Comparison of ENCODE assay signal across 18 mouse cellular contexts in genomic region chr7:37911802-37912122, GRCm38 (mm10).
DNase-seq lines count a peak whose midpoint lies in the region; ATAC-seq lines count a peak whose summit lies in the region.
"Had no signal": no experiment of that assay in that cellular context is flagged by ENCODE, and none has a peak within 500 bp of the region (broad histone marks: within the 10 kb centered on the region; RNA-seq: fewer than 3 reads in every experiment).

No protein-coding gene starts in this region.

- no peak overlapping the region for H3K4me3 ChIP-seq in kidney, embryonic 15.5 days (replicated peaks)
- H3K4me3 ChIP-seq: layer of hippocampus, adult 2 months; liver, embryonic 12.5 days had no signal

- peaks cover 11% of the 10 kb centered on the region for H3K4me1 ChIP-seq in kidney, embryonic 15.5 days
- H3K4me1 ChIP-seq: liver, embryonic 12.5 days had no signal

- peak; percentile 36 for DNase-seq in embryo, embryonic 10.5 days (ENCODE audit: low spot score)
- no peak for DNase-seq in embryo, embryonic 10 days (ENCODE audit: low spot score)
- DNase-seq in kidney, postnatal 25 days = no peak
- DNase-seq in retina, postnatal 1 day = peak; percentile 30
- no peak for DNase-seq in retina, embryonic 14.5 days (ENCODE audit: low spot score)
- DNase-seq in urinary bladder, postnatal 36 days (ENCODE audit: low spot score in 2 of 2) = no peak
- DNase-seq: cerebellum, adult 11-12 months; gastrocnemius, postnatal 14 days; heart, postnatal 4 days; lung, postnatal 4 days; right cerebral cortex, postnatal 25 days; thymus, postnatal 14 days had no signal

- H3K27ac ChIP-seq in kidney, embryonic 15.5 days = peak overlapping the region; percentile 32; the same call in 1 of the 2 replicates
- H3K27ac ChIP-seq: layer of hippocampus, adult 2 months; liver, embryonic 12.5 days had no signal

- WGBS in kidney, embryonic 15.5 days = 19% methylated on average over 3 of the region's 3 CpGs

- no peak overlapping the region for H3K9ac ChIP-seq in kidney, embryonic 15.5 days
- H3K9ac ChIP-seq: liver, embryonic 12.5 days had no signal

- H3K36me3 ChIP-seq in kidney, embryonic 15.5 days = no peaks in the 10 kb centered on the region
- H3K36me3 ChIP-seq: liver, embryonic 12.5 days had no signal

- no peak overlapping the region for H3K4me2 ChIP-seq in kidney, embryonic 15.5 days
- H3K4me2 ChIP-seq: heart, embryonic 11.5 days; liver, embryonic 12.5 days had no signal

- ATAC-seq in kidney, embryonic 15.5 days (replicated peaks; ENCODE audit: low FRiP score) = peak; percentile 49; the same call in 1 of the 2 replicates
- no peak for ATAC-seq in monocyte, adult 5-6 weeks (replicated peaks; ENCODE audit: insufficient number of reproducible peaks, low FRiP score, low TSS enrichment, poor library complexity, severe bottlenecking)
- ATAC-seq: intestine, postnatal 0 days; liver, embryonic 12.5 days had no signal

- no peaks in the 10 kb centered on the region for H3K27me3 ChIP-seq in kidney, embryonic 15.5 days
- H3K27me3 ChIP-seq: liver, embryonic 12.5 days had no signal

- H3K9me3 ChIP-seq in kidney, embryonic 15.5 days (replicated peaks) = no peaks in the 10 kb centered on the region
- H3K9me3 ChIP-seq: liver, embryonic 12.5 days had no signal

Comparison
In these comparisons a context has a peak if more than half of its experiments do, and no peak if none do; other contexts are left out.
1. DNase-seq: peak in embryo, embryonic 10.5 days (single experiment) and retina, postnatal 1 day (single experiment); none in embryo, embryonic 10 days (single experiment), kidney, postnatal 25 days (0 of 2), retina, embryonic 14.5 days (single experiment) and urinary bladder, postnatal 36 days (0 of 2).